Mouse (Mus musculus) common myeloid progenitor, adult 5-6 weeks (primary cell): ENCODE measurements at regions not wholly inside any gene's neighbourhood (a gene's known extent, or its start where the extent isn't known, plus 50 kb on each side); places are given as distances from the start of the nearest gene placed in this dataset.

ENCODE experiments used
- ATAC-seq: replicated peaks from 2 replicates; pipeline ENCODE4 v1.8.0; 2016; ENCODE audit warnings: low read depth, mild to moderate bottlenecking, moderate TSS enrichment, inconsistent platforms; ENCODE audit not compliant: poor library complexity, severe bottlenecking

DNA sequence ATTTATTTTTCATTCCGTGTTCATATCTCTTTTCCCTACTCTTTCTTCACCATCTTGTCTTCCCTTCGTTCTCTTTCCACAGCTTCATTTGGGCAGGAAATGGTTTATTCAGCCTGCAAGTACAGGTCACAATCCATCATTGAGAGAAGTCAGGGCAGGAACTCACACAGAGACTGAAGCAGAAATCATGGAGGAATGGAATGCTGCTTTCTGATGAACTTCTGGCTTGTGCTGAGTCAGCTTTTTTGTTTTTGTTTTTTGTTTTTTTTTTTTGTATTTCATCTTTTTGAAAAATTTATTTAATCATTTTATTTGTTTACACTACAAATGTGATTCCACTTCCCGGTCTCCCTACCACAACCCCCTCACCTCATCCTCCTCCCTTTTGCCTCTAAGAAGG lies 51.2 kb upstream of the Suclg2 start:
- ATAC-seq = no peak

DNA sequence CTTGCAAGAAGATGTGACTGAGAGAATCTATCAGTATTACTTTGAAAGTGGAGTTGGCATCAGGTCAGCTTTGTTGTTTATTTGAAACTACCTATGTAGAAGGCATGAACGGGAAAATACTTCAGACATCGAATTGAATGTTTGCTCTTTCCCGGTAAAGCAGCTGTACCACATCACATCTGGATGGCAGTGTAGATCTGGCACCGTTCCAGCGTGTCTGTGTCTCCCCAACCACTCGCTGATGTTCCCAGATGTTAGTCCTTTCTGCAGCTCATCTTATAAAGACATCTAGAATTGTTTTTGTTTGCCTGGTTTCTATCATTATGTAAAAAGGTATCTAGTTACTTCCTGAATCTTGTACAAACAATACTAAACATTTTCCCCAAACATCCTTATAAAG lies 83.1 kb upstream of the Suclg2 start:
- no peak for ATAC-seq

DNA sequence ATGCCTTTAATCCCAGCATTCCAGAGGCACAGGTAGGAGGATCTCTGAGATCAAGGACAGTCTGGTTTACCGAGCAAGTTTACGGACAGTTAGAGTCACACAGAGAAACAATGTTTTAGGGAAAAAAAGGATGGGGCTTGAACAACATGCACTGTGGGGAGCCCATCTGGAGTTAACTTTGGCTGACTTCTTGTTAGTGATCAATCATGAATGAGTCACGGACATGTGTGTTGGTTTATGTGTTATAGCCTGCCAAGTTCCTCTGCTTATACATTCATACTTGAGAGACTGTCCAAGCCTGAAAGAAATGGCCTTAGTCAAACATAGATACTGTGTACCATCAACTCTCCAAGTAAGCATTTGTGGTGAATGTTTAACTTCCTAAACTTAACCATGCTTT lies 122.9 kb upstream of the Suclg2 start:
- ATAC-seq = no peak

DNA sequence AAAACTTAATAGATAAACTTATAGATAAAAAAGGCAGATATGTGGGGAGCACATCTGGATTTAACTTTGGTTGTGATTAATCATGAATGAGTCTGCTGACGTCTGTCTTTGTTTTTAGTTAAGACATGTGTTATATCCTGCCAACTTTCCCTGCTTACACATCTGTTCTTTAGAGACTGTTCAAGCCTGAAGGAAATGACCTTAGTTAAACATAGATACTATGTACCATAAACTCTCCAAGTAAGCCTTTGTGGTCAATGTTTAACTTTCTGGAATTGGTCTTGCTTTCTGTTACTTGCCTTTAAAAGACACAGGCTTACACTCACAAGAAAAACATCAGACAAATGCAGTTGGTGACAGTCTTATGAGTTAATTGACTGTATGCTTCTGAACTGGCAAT lies 127.9 kb upstream of the Suclg2 start:
- ATAC-seq = no peak

DNA sequence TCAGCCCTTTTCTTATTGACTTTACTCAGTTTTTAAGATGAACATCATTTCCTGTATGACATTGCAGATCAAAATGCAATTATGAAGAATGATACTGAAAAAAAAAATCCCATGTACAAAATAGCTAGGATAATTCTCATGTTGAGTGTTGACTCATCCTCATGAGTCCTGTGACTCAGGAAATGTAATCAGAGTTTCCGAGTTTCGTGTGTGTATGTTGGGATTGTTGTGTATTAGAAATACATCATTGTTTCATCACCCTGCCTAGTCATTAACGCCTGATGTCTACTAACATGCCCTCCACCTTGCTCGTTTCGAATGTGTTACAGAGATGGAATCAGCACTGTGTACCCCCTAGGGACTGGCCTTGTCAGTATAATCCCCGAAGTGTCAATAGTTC lies 156.9 kb upstream of the Suclg2 start:
- no peak for ATAC-seq

DNA sequence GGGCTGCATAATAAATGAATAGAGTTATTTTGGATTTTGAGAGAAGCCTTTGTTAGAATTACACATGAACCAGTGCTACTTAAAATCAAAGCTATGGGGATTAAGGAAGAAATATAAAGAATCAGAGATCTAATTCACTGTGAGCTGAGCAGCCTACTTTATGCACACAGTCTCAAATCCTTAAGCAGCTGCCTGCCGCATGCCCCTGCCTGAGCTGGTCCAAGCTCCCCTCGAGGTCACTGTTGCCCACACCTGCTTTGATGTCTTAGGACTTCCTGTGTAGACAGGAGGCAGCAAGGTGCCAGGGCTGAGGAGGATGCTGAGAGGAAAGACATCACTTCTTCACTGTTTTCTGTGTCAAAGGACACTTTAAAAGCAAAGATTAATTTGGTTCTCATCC lies 157.7 kb upstream of the Suclg2 start:
- no peak for ATAC-seq

DNA sequence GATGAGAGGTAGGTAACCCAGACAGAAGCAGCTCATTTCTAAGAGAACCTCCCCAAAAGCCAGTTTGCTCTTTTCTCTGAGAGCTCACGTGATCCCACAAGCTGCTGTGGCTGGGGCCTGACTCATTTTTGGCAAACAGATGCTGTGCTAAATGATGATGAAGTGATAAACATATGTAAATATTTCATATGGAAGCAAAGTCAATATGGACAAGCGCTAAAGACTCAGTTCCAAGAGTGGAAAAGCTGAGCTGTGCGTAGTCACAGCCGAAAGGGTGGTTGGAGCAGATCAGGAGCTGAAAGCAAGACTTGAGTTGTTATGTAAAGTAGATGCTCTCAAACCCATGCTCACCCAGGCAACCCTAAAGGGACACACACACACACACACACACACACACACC lies 168.0 kb upstream of the Suclg2 start:
- ATAC-seq = no peak

DNA sequence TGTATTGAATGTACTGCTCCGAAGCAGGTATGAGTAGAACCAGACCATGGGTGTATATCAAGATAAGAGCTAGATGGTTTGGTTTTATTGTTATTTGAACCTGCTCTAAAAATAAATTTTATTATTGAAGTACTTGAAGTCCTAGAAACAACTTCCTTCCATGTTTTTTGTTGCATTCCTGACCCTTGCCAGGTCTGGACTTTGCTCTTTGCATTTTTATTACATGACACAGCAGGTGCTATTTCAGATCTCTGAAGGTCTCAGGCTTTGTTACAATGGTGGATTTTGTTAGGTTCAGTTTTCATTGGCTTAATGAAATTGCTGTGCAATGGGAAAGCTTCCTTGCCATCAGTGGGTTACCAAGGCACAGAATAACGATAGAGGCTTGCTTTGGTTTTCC lies 184.0 kb upstream of the Suclg2 start:
- ATAC-seq = no peak

DNA sequence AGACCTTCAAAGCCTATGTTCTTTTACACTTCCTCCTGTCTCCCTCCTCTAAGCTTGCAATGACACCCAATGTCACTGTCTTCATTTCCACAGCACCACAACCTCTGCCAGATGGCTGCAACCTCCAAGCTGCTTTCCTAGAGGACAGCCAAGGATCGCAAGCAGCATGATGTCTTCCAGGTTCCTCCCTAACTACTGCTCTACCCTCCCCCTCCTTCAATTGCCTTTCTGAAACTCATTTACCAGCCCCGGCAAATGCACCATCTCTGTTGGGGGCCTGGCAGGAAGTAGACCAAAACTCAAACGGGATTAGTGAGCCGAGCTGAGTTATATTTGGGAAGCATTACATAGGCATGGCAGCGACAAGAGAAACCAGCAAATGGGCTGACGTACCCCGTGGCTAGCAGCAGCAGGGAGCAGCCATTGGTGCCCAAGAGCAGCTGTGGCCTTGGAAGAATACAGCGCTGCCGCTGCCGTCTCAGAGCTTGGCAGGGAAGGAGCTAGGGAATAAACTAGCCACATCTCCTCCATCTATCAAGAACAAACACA lies 185.6 kb upstream of the Suclg2 start:
- ATAC-seq = no peak

DNA sequence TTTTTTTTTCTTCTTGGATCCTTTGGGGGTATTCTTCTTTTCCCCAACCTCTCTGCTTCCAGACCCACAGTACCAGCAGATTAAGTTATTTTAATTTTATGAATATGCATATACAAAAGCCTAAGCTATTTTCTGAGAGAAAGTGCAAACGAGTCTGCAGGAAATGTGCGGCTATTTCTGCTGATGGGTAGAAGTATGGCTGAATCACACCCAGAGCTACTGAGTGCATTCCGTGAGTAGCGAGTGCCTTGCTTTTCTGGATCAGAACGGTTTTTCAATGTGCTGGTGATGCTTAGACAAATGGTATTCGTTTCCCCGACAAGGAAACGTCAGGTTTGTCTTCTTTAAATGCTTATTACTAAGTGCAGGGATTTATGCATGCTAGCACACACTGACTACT lies 186.5 kb upstream of the Suclg2 start:
- no peak for ATAC-seq

DNA sequence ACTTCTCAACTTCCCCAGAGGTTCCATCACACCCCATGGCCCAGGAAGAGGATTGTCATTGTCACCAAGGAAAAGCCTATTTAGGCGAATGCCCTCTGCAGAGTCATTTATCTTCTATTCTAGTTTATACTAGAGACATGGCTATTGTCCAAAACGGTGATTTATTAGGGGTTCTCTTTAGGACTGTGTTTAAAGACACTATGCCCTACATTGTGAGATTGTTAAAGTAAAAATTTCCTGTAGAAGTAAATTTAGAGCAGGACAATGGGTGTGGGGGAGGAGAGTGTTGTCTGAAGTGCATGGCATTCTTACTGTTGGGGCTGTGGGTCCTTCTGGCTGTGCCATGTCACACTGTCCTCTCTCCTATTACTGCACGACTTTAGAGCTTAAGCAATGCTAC lies 191.2 kb upstream of the Fam19a1 start:
- ATAC-seq = no peak

DNA sequence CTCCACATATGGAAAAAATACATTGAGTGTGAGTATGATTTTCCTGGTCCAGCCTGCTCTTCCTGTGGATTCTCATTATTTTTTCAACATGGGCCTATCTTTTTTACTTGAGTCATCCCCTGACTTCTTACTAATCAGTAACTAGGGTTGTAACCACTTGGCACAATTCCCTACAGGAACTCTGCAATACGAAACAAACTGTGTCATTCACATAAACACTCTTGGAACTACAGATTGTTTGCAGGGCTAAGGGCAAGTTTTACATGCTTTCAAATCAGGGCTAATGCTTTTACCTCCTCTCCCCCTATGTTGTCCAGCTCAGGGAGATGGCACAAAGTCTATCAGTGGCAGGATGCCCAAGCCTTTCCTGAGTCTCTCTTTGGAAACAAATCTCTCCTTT lies 178.4 kb upstream of the Fam19a1 start:
- no peak for ATAC-seq

DNA sequence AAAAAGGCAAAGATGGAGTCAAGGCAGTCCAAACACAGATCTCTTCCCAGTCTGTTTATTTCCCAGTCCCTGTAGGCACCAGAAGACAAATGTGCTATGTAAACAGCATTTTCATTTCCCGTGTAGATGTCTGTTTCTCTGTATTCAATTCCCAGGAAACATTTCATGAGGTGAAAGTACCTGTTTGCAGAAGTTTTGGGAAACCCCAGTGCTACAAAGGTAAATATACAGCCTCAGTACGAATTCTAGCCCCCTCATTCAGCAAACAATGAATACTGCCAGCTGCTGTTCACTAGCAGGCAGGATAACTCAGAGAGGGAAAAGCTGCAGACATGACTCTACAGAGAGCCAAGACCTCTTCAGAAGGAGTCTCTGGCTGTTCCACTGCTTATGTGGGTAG lies 176.4 kb upstream of the Fam19a1 start:
- no peak for ATAC-seq

DNA sequence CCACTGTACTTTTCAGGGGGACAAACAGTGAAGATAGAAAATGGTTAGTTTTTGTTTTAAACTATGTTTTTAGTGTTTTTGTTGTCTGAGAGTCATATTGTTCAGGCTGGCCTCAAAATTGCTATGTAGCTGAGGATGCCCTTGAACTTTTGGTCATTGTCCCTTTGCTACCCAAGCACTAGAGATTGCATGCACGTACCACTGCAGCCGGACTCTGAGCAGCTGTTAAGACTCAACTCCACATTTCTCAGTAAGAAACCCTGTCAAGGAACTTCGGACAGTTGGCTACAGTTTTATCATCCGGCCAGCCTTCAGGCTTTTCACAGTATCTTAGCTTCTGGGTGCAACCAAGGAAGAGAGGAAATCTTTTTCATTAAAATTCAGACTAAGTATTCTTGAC lies 173.9 kb upstream of the Fam19a1 start:
- ATAC-seq = no peak

DNA sequence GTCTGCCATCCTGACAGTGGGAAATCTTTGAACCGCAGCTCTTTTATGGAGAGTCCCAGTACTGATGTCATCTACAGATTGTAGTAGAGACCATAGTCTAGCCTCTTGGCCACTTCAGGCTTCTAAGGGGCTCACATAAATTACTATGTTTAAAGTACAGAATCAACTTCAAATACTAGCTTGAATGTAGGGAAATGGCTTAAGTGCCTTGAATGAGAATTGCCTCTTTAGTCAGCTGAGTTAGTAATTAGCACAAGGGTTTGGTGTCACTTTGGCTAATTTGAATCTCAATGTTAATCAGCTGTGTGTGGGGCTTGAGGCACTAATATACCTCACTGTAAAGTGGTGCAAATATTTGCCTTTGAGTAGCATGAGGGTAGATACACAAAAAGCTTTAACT lies 152.2 kb upstream of the Fam19a1 start:
- ATAC-seq = no peak

DNA sequence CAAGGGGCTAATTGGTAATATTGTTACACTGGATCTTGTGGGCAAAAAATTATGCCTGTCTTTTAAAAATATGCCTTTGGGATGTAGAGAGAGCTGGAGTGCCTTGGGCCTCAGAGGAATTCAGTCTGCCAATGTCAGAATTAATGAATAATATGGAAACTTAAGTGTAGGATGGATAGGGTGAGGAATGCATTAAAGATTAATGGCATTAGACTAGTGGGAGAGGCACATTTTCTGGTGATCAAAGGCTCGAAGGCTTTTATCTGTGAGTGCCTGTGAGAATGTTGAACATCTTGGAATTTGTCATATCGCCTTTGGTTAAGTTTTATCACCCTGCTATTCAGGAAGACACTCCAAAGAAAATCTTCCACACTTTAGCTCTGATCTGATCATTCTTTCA lies 146.7 kb upstream of the Fam19a1 start:
- ATAC-seq = no peak

DNA sequence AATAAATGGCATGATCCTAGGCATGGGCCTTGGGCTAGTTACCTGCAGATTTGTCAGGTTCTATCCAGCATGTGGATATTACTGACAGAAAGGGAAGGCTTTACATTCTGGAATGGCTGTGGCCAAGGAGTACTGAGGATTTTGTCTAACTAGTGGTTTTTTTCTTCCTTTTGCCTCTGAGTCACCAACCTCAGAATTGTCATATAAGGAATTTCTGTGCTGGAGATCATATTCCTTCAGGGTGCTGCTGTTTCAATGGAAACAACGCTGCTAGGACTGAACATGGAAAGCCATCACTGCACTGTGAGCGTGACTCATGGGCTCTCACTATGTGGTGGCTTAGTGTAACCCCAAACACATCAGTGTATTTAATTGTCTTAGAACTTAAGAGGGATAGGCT lies 137.0 kb upstream of the Fam19a1 start:
- no peak for ATAC-seq

DNA sequence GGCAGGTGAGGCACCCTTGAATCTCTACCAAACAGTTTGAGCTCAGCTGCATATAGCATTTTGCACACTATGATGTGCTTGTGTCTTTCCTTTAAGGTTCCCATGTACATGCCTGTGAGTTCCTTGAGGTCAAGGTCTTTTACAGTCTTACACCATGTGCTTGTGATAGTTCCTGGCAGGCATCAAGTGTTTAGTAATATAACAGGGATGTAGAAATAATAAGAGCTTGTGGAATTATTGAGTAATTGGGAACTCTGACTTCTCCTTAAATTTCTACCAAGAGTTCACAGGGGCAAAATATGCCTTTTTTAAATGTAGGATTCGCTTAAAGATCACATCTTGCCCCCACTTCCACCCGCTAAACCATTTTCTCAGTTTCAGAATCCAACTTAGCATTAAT lies 115.9 kb upstream of the Fam19a1 start:
- ATAC-seq = no peak

DNA sequence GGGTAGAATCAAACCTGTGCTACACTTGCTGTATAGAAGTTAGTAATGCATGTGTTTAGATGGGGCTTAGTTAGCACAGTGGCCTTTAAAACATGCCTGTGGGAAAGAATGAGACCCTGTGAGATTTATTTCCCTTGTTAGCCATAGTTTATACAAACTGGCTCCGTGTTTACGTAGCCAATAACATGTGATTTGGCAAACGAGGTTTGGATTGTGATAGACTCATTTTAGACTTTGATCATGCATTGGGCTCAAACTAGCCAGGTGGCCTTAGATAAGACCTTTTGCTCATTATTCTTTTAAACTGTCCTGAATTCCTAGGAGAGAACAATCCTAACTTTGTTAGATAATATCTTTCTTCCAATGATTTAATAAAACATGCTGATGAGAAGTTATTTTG lies 115.2 kb upstream of the Fam19a1 start:
- no peak for ATAC-seq

DNA sequence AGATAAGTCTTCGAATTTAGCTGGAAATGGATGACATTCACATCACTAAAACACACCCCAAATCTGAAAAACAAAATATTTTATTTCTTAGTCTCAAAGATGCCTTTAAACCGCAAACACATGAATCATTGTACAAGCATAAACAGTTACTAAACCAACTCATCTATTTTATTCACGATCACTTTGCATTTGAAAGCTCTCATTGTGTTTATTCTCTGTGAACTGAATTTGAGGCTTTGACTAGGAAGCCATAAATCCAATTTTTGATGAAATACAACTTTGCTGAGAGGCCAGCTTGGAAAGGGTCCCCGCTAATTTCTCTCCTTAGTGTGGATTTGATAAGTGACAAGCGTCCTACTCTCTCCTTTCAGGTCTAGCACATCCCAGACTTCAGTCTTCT lies 113.5 kb upstream of the Fam19a1 start:
- no peak for ATAC-seq

DNA sequence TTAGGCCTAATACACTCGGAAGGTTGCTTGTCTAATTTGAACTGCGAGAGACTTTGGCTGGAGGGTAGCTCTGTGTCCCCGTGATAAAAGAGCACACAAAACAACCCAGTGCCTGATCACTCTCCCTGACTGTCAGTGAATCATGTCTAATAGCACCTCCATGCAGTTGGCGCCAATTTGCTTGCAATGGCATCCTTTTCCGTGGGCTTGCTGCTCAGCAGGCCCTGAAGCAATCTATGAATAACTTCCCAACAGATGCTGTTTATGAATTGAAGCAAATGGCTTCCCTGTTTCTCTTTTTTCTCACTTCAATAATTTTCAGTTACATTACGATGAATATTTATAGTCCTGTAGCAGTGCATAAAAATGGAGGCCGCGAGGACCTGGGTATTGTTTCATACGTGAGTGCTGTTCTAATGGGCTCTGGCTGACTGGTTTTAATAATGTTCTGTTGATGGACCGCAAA lies 112.9 kb upstream of the Fam19a1 start:
- ATAC-seq = no peak

DNA sequence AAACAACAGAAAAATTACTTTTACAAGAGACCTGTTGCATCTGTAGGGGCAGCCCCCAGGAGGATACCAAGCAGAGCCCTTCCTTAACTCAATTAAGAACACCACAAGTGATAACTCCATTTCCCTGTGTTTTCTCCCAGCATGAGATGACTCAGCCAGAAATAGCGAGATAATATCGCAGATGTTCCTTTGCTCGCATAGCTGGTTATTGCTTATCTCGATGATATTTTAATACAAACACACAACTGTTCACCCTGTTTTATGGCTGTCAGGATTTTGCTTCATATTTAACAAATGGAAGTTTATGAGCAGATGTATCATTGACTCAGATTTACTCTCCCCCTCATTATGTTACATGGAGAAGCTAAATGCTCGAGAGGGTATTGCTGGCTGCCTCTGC lies 101.7 kb upstream of the Fam19a1 start:
- no peak for ATAC-seq
